Mouse (Mus musculus): Measurements from ENCODE around the gene Hamp.

DNA sequence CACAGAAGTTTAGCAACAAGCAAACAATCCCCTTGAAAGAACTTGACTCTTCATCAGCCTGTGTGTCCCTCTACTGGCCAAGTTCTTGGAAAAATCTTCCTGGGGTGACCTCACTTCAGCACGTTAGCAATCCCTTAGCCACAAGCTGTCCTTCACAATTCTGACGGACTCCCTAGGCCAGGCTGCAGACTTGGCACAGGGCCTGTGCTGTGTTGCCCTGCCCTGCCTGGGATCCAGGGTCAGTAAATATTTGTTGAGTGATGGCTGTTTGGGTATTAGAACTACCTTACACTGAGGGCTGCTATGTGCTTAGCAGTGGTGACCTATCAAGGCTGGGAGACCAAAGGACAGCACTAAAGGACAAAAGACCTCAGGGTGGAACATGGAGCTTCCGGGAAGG lies 10.2 kb upstream of the Hamp start:
- TF ChIP-seq EP300 (IDR thresholded peaks at IDR 0.05; ENCODE audit: insufficient read depth, low read depth, low read length), result no peak
- TF ChIP-seq POLR2A (IDR thresholded peaks at IDR 0.05; ENCODE audit: insufficient read depth, low read length), result no peak
- no peak for TF ChIP-seq CTCF (IDR thresholded peaks at IDR 0.05; ENCODE audit: low read depth, low read length)
